Mouse (Mus musculus) brain, adult 2 months (tissue): ENCODE results near the gene Rbpj.
"Not testable (repeated sequence)": the region's sequence is repeated elsewhere in the genome, so short reads cannot be mapped to it uniquely, and the experiment has no call there.

ENCODE experiments used
- DNase-seq: peaks from one replicate; pipeline ENCODE4 v3.0.0; 2011; ENCODE audit warnings: low read depth, low spot score

The Rbpj gene

GRCm38 (mm10) chr5:53550329-53550728 is 84.4 kb downstream of the Rbpj start:
- not testable (repeated sequence) for DNase-seq

GRCm38 (mm10) chr5:53551394-53551793 is 85.4 kb downstream of the Rbpj start:
- DNase-seq, result no peak

DNA sequence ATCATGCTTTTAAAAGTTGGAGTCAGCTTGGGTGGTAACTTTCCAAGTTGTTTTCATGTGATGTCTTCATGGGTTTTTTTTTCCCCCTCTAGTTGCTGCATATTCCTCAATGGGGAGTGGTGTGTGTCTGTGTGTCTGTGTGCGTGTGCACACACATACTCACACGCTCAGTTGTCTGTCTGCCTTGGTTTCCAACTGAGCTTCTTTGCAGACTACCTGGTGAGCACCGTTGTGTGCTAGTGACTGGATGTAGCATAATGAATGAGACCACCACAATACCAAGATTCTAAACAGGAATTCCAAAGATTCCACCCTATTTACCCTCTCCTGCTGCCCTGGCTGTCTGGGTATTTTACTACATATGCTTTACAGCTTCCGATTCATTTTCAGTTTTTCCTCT is 86.0 kb downstream of the Rbpj start:
- no peak for DNase-seq

- no peak for DNase-seq
Observed at GRCm38 (mm10) chr5:53553281-53553680, 87.3 kb downstream of the Rbpj start.

DNA sequence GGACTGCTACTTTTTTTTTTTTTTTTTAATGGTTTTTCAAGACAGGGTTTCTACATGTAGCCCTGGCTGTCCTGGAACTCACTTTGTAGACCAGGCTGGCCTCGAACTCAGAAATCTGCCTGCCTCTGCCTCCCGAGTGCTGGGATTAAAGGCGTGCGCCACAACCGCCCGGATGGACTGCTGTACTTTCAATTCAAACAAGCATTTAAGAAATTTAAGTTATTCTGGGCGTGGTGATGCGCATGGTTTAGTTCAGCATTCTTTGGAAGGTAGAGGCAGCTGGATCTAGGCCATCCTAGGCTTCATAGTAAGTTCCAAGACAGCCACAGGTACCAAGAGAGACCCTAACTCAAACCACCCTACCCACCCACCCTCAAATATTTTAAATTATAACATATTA is 88.2 kb downstream of the Rbpj start:
- DNase-seq, result no peak

GRCm38 (mm10) chr5:53554926-53555325 is 89.0 kb downstream of the Rbpj start:
- no peak for DNase-seq

- DNase-seq, result no peak
Observed at GRCm38 (mm10) chr5:53555474-53555873, 89.5 kb downstream of the Rbpj start.

- DNase-seq, result no peak
Observed at GRCm38 (mm10) chr5:53555929-53556328, 90.0 kb downstream of the Rbpj start.

GRCm38 (mm10) chr5:53557544-53558260 is 91.8 kb downstream of the Rbpj start:
- DNase-seq, result no peak

GRCm38 (mm10) chr5:53561160-53561559 is 95.2 kb downstream of the Rbpj start:
- DNase-seq, result no peak

DNA sequence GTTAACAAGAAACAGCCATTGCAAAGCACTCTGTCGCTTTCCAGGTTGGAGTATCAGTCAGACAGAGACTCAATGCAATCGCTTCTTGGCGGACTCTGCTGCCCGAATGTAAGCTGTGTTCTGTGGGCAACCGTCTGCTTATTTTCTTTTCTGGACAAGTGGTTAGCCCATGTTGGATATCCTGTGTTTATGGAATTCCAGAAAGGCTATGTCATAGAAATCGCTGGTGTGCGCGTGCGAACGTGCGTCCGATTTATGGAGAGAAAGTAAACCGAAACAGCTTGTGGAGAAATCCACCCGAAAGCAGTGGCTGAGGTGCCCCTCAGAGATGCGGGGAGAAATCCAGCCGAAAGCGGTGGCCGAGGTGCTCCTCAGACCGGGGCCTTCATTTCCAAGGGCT is 98.4 kb downstream of the Rbpj start:
- DNase-seq, result no peak

GRCm38 (mm10) chr5:53565213-53565794 is 99.4 kb downstream of the Rbpj start:
- DNase-seq, result no peak

- no peak for DNase-seq
Observed at GRCm38 (mm10) chr5:53566485-53567083, 100.6 kb downstream of the Rbpj start.

DNA sequence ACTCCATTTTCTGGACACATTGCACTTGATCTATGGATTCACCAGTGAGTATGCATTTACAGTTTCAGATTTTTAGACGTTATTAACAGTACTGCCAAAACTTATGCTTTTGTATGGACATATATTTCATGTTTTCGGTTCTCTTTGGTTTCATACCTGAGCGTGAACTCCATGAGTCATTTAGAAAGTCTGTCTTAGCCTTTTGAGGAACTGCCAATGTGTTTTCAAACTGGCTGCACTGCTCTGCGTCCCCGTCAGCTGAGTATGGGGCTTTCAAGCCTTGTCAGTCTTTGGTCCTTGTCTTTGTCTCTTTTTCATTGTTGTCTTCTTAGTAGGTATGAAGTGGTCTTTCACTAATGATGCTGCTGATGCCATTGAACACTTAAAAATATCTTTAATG is 106.5 kb downstream of the Rbpj start:
- DNase-seq, result no peak

DNA sequence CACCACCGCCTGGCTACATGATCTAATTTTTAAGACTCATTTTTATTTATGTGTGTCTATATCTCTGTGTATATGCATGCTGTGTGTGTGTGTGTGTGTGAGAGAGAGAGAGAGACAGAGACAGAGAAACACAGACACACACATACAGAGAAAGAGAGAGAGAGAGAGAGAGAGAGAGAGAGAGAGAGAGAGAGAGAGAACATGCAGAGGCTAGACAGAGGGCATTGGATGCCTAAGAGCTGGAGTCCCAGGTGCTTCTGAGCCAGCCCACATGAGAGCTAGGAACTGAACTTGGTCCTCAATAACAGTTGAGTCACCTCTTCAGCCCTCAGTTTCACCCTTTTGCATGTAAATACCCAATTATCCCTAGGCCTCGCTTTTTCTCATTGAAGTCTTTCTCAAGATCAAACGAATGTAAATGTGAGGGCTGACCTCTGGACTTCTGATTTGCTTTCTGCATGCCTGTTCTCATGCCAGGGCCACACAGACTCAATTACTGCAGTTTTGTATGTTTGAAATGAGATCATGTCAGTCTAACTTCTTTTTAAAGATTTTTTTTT is 109.0 kb downstream of the Rbpj start:
- DNase-seq, result no peak

DNA sequence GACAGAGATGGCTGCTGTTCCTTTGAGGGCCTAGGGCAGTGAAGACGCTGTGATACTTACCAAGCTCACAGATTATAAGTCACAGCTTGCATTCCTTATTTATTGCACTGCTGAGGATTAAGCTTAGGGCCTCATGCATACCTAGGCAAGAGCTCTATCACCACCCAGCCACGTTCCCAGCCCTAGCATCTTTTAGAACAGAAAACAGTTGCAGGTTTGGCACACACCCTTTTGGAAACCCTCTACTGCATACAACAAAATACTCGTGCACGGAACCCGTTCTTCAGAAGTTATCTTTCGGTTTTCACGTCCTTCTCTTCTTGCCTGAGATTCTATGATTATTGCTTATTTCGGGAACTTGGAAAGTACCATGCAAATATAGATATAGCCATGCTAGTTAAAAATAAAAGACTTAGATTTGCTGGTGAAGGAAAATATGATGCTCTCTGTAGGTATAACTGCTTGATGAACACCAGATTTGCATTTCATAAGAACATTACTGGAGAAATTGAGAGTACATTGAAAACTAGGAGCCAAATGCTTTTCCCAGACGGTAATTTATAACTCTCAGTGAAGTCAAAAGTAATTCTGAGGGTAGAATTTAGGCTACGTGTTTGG is 111.4 kb downstream of the Rbpj start:
- DNase-seq, result no peak

DNA sequence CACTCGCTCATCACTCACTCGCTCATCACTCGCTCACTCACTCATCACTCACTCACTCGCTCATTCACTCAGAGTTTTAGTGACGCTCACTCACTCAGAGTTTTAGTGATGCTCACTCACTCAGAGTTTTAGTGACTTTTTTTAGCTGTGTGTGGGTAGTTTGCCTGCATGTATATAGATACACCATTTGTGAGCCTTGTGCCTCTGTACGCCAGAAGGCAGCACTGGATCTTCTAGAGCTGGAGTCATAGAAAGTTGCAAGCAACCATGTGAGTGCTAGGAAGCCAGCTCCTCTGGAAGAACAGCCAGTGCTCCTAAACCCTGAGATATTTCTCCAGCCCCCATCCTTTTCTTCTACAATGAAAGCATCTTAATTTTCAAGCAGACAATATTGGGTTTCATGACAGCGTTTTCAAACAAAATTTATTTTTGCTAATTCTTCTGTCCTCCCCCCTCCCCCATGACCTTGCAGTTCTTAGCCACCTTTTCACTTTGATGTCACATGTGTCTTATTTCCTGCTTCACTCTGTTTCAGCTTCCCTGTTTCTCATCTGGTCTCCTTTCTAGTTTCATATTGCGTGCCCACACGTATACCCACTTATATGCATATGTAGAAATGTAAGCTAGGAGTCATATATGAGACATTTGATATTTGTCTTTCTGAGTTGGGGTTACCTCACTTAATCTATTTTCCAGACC is 118.3 kb downstream of the Rbpj start:
- peak; percentile 82 for DNase-seq

- DNase-seq, result peak; percentile 91
Observed at GRCm38 (mm10) chr5:53588421-53589171, 122.6 kb downstream of the Rbpj start.

GRCm38 (mm10) chr5:53589172-53589960 is 123.4 kb downstream of the Rbpj start:
- peak; percentile 99 for DNase-seq

- DNase-seq, result peak; percentile 100
Observed at GRCm38 (mm10) chr5:53590179-53590765, 124.3 kb downstream of the Rbpj start.
